Mouse (Mus musculus) spleen, adult 18-20 months (tissue): Measurements from ENCODE around the gene Gm28845.
"Not testable (repeated sequence)": the region's sequence is repeated elsewhere in the genome, so short reads cannot be mapped to it uniquely, and the experiment has no call there.

ENCODE experiments used
- DNase-seq, 2 experiments: peaks; one replicate each; pipeline ENCODE4 v3.0.0; 2022; ENCODE audit warnings: mixed read lengths in 2 of 2

Gm28845 gene

DNA sequence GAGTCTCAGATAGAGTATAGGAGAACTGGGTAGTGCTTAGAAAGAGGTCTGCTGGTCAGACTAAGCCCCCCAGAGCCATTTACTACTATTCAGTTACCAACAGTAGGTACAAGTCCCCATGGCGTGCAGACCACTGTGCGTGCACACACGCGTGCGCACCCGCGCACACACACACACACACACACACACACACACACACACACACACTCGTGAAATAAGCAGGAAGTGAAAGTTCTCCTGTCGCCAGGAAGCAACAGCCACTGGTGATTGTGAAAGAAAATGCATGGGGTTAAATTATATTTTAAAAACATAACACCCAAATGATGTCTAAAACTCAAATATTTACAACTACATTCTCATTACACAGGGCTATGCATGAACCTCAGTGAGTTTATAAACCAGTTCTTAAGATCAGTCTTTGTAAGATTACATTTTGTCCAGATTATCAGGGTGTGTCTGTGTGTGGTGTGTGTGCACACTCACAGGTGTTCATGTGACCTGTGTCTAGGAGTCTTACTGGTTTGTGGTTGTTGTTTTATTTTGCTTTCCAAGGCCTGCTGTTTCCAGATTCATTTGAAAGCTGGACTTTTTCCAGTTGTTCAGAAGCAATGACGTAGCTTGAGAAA is 11.6 kb downstream of the Gm28845 start:
- no peak for DNase-seq

DNA sequence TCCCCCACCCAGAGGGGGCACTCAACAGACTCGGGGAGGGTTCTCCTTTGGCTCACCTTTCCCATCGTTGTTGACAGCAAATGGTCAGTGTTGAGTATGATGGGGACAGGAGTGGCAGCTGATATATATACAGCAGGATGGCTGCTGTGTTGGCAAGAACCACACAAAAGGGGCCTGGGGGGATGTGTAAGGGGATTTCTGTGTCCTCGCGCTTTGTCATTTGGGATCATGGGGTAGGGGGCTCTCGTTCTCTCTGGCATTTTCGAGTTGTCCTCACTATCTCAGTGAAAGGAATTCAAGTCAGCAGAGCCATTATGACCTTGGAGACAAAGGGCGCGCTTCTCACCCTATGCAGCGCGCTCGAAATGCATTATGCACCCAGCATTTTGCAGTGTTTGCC is 16.1 kb downstream of the Gm28845 start, which contains the start of gene Cryga:
Gene Cryga, minus strand, starts transcription at position 101 of the 400 bp plus-strand sequence.
- DNase-seq = no peak

DNA sequence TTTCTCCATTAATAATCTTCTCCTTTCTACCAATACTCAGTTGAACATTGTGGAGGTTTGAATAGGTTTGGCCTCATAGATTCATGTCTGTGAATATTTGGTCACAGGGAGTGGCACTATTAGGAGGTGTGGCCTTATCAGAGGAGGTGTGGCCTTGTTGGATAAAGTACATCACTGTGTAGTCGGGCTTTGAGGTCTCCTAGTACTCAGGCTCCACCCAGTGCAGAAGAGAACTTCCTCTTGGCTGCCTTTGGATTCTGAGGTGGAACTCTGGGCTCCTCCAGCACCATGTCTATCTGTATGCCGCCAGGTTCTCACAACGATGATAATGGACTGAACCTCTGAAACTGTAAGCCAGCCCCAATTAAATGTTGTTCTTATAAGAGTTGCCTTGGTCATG is 22.4 kb downstream of the Gm28845 start:
- no peak for DNase-seq

DNA sequence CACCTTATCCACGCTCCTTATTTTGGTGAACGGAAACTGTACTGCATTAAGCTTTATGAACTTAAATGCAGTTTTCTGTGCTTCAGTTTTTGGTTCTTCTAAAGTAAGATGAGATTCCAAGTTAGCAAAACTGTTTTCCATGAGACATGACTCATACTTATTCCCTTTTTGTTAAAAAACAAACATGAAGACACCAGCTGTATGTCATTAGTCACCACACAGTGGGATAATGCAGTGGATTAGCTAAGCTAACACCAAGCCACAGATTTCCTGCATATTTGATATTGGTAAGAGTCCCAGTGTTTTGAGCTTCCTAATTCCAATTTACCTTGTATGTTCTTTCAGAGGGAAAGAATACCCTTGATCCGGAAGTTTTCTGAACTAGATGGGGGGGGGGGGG is 27.8 kb downstream of the Gm28845 start:
- no peak for DNase-seq

DNA sequence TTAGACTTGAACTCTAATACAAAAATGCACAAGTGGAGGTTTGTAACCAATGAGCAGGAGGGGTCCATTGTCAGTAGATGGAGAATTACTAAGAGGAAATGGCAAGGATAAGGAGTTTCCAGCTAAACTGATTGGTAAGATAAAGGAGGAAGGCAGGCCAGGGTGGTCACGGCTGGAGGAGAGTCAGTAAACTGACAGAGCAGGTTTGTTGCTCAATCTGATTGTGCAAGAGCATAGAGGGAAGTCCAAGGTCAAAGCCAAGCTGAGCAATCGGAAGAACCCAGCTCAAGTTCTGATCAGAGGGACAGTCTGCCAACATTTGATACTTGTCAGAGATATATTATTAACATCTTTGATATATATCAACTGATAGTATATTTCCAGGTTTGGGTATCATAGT is 29.0 kb downstream of the Gm28845 start:
- DNase-seq = no peak

DNA sequence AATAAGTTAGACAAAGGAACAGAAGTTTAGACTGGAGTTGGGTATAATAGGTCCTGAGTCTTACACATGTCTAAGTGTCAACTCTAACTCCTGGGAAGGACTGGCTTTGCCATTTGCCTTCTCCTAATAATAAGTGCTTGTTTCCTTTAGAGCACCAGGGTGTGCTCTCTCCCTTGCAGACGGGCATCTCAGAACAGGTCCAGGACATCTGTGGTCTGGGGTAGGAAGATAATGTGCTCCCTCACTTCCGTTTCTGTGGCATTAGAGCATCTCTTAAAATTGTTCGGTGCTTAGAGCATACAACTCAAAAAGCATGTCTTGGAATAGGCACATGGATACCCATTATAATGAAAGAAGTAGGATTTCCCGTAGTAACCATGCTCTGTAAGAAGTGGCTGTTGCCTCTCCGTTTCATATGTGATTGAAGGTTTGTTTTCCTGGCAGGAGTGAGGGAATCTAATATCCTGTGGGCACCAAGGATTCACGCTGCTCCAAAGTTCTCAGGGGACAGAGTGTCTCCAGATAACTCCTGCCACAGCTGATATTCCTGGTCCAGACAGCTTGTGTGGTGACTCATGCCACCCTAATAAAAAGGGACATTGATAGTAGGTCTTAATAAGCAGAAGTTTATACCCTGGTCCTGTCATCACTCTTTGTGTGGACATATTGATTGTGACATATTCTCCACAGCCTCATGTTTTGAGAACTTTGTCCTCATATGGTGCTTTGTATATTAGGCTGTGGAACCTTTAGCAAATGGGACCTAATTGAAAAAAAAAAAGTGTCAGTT is 30.6 kb downstream of the Gm28845 start:
- no peak for DNase-seq

DNA sequence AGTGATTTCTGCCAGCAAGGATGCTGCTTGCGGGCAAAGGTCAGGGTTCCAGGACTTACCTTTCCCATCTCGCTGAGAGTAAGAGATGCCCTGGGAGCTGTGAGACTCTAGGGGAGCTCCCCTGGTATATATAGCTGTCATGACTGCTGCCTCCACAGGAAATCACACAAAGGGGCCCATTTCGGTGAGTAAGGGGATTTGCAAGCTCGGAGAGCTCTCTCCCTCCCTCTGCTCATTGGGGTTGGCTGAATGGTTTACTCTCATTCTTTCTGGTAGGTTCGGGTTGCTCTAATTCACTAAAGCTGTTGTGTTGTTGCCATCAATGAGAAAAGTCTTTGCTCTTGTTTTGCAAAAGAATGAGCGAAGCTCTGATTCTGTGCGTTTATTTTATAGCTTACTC is 37.2 kb downstream of the Gm28845 start, which contains the start of gene Crygb:
Gene Crygb, minus strand, starts transcription at position 101 of the 400 bp plus-strand sequence.
- DNase-seq = no peak

DNA sequence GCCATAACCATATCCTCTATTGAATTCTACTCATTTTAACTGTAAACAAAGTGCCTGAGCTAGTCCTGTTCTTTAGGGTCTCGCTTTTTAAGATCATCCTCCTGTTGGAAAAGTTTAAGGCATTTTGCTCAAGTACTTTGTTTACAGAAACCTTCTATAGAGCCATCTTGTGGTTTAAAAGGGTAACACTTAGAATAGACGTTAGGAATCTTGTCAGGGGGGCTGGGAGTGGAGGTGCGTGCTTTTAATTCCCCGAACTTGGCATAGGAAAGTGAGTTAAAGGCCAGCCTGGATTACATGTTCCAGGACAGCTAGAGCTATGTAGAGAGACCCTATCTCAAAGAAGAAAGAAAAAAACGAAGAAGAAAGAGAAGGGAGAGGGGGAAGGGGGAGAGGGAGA is 43.8 kb downstream of the Gm28845 start:
- DNase-seq = no peak

DNA sequence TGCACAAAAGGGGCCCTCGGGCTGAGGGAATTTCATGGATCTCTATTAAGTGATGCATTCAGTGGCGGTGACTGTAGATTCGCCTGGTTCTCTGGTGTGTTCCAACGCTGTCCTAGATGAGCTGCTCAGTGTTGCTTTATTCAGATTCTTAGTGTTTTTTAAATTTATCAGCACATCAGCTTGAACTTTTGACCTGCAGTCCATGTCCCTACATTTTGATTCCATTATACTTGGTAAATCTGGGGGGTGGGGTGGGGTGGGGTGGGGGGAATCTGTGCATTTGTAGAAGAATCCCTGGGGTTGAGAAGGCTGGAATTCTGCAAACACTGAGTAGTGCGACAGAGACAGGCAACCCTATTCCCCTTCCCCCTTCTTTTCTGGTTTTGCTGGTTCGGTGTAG is 45.8 kb downstream of the Gm28845 start, which contains the start of gene Crygc:
Gene Crygc, minus strand, starts transcription at position 101 of the 400 bp plus-strand sequence.
- no peak for DNase-seq

DNA sequence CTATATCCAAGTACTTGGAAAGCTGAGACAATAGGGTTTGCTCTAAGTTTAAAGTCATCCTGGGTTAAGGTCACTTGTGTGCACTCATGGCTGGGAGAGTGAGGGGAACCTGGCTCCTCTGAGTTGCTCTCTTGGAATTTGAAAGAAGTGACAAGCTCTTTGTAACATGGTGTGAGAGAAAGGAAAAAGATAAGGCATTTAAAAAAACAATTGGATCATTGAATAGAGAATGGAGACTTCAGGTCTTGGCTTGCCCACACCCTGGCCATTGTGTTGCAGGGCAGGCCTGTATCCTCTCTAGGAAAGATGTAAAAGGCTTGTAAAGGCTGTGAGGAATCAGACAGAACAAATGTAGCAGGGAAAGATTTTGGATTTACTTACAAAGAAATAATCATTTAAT is 51.5 kb downstream of the Gm28845 start:
- no peak for DNase-seq

DNA sequence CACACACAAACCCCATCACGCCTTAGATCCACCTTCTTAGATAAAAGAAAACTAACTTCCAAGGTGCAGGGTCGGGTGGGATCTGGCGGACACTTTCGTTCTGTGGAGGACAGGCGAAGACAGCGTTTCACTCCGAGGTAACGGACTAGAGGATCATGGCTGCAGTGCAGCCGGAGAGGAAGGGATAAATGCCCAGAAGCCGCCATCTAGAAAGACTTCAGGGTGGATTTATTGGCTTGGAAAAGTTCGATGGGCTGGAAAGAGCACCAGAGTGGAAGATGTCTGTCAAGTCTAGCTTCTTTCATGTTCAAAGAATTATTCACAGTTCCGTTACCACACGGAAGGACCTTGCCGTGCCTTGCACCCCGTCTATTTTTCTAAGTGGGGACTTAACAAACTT is 55.2 kb downstream of the Gm28845 start:
- no peak for DNase-seq

DNA sequence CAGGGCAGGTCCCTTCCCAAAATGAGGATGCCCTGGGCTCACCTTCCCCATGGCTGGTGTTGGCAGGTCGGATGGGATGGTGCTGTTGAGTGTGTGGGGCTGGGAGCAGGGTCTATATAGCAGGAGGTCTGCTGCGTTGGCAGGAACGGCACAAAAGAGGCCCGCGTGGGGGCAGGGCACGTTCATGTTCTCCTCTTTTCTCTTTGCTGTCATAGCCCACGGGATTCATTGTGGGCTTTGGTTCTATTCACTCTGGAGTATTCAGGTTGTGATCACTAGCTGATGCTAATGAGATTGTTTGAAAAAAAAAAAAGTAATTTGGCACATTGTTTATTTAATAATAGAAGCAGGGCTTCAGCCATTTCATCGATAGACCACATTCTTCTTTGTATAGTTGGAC is 56.0 kb downstream of the Gm28845 start, which contains the start of gene Crygd:
Gene Crygd, minus strand, starts transcription at position 101 of the 400 bp plus-strand sequence.
- no peak for DNase-seq

DNA sequence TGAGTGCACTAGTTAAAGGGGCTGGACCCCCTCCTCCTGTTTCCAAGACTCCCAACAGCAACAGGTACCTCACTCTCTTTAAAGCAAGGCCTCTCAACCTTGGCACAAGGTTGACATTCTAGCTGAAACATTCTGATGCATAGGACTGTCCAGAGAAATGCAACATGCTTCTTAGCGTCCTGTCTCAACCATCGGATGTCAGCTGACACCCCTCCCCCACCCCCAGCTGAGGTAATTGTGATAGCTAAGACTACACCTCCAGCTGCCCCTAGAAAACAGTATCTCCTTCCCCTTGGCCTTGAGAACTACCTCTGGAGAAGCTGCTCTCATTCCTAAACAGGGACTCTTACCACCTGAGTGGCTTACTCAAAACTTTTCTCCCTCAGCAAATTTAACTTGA is 67.2 kb downstream of the Gm28845 start:
- no peak for DNase-seq

DNA sequence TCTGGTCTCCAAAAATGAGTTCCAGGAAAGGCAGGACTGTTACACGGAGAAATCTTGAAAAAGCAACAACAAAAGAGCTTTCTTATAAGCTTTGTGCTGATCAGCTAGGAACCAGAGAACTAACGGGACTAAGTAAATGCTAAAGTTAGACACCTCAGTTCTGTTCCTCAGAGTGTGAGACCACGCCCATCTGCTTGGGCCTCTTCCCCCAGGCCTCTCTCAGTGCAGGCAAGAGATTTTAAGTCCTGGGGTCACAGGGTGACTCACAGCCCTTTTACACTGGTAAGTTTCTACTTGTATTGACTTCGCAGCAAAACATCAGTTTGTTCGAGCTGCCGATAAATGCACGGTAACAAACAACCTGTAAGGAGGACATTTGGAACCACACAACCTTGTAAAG is 67.7 kb downstream of the Gm28845 start:
- no peak for DNase-seq

DNA sequence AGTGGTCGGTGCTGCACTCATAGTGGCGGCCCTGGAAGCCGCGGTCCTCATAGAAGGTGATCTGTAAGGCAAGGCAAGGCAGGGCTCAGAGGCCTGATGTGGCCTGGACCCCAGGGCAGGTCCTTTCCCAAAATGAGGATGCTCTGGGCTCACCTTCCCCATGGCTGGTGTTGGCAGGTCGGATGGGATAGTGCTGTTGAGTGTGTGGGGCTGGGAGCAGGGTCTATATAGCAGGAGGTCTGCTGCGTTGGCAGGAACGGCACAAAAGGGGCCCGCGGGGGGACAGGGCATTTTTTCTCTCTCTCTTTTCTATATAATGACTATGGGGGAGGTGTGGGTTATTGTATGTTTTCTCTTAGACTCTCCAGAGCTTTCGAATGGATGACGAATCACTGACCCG is 68.4 kb downstream of the Gm28845 start, which contains the start of gene Cryge:
Gene Cryge, minus strand, starts transcription at position 198 of the 400 bp plus-strand sequence.
- not testable (repeated sequence) for DNase-seq
